Mouse (Mus musculus): ENCODE measurements around the gene Tcfl5. TPM values are rescaled to one million over a fixed set of nuclear protein-coding genes. Genes with fewer than 3 reads are reported as not detected.
A peak's percentile ranks its signal among the peaks of the same experiment; 100 is the strongest.

Tcfl5 gene
- polyA plus RNA-seq, 1 experiment from 2014 or later: 0.15 TPM

DNA sequence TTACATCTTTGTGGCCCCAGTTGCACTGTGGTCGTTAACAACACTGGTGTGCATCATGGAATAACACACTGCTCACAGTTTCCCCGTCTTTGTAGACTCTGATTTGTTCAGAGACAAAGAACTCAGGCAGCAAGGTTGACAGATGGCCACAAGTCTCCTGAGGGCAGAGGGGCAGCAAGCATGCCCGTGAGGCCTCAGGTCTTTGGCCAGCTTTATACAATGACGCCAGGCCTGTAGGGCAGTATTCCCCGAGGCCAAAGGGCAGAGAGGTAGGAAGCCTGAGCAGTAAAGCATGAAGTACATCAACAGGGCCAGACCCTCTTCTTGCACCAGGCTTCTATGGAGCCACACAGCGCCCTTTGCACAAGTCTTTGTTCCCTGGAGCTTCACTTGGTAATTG, 12.6 kb upstream of the Tcfl5 start:
- 45% methylated on average over 6 of the region's 6 CpGs for WGBS
- Histone ChIP-seq H3K36me3 (no peaks in the 10 kb centered on the region), H3K27ac (no peak overlapping the region), H3K9ac (replicated peaks) (no peak overlapping the region), H3K27me3 (no peaks in the 10 kb centered on the region), H3K4me2 (replicated peaks) (no peak overlapping the region), H3K9me3 (no peaks in the 10 kb centered on the region), H3K4me3 (replicated peaks) (no peak overlapping the region), H3K4me1 (replicated peaks) (peaks cover 17% of the 10 kb centered on the region)
- no peak for ATAC-seq

GRCm38 (mm10) chr2:180654666-180655065, 12.2 kb upstream of the Tcfl5 start:
- Histone ChIP-seq H3K4me1 (replicated peaks) (peaks cover 13% of the 10 kb centered on the region), H3K27ac (no peak overlapping the region), H3K4me2 (replicated peaks) (no peak overlapping the region), H3K4me3 (replicated peaks) (no peak overlapping the region), H3K36me3 (no peaks in the 10 kb centered on the region), H3K9ac (replicated peaks) (no peak overlapping the region), H3K27me3 (no peaks in the 10 kb centered on the region), H3K9me3 (no peaks in the 10 kb centered on the region)
- no peak for ATAC-seq
- 76% methylated on average over 7 of the region's 7 CpGs for WGBS

- peaks cover 28% of the 10 kb centered on the region for H3K27me3 ChIP-seq
- ATAC-seq: no peak
- H3K9ac ChIP-seq (replicated peaks): no peak overlapping the region
- peaks cover 16% of the 10 kb centered on the region for H3K9me3 ChIP-seq
- H3K27ac ChIP-seq: no peak overlapping the region
- peaks cover 3% of the 10 kb centered on the region; the same call in 1 of the 2 replicates for H3K4me1 ChIP-seq (replicated peaks)
- no peak overlapping the region for H3K4me2 ChIP-seq (replicated peaks)
- H3K4me3 ChIP-seq (replicated peaks): no peak overlapping the region
- no peaks in the 10 kb centered on the region for H3K36me3 ChIP-seq
Observed at GRCm38 (mm10) chr2:180646841-180647240, 4.3 kb upstream of the Tcfl5 start.

DNA sequence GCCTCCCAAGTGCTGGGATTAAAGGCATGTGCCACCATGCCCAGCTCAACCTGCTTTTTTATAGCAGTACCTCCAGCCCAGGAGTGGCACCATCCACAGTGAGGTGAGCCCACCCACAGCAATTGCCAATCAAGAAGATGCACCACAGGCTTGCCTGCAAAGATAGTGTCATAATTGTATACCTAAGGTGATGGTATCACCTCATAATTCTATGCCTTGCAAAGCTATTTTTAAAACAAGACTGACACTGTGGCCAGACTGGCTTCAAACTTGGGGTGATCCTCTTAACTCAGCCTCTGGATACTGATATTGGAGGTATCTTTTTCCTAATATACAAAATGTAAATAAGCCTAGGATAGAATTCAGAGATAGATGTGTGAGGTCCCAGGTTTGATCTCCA, 1.1 kb upstream of the Tcfl5 start:
- peaks cover 16% of the 10 kb centered on the region for H3K9me3 ChIP-seq
- ATAC-seq: no peak
- H3K27me3 ChIP-seq: peaks cover 53% of the 10 kb centered on the region
- H3K4me1 ChIP-seq (replicated peaks): peaks cover 5% of the 10 kb centered on the region; the same call in 1 of the 2 replicates
- H3K27ac ChIP-seq: no peak overlapping the region
- H3K9ac ChIP-seq (replicated peaks): no peak overlapping the region
- H3K36me3 ChIP-seq: no peaks in the 10 kb centered on the region
- no peak overlapping the region for H3K4me2 ChIP-seq (replicated peaks)
- no peak overlapping the region for H3K4me3 ChIP-seq (replicated peaks)

- H3K27ac ChIP-seq: no peak overlapping the region
- ATAC-seq: peak; percentile 30; the same call in 1 of the 2 replicates
- peak overlapping the region; percentile 45 for H3K4me2 ChIP-seq (replicated peaks)
- H3K27me3 ChIP-seq: peaks cover 53% of the 10 kb centered on the region
- 3% methylated on average over 81 of the region's 112 CpGs for WGBS
- peaks cover 5% of the 10 kb centered on the region; the same call in 1 of the 2 replicates for H3K4me1 ChIP-seq (replicated peaks)
- H3K36me3 ChIP-seq: no peaks in the 10 kb centered on the region
- no peak overlapping the region for H3K9ac ChIP-seq (replicated peaks)
- H3K9me3 ChIP-seq: peaks cover 16% of the 10 kb centered on the region
- H3K4me3 ChIP-seq (replicated peaks): peak overlapping the region; percentile 37
Observed at GRCm38 (mm10) chr2:180641576-180642554, 643 bp downstream of the Tcfl5 start.

- ATAC-seq: no peak
- no peak overlapping the region for H3K4me3 ChIP-seq (replicated peaks)
- H3K4me1 ChIP-seq (replicated peaks): no peaks in the 10 kb centered on the region
- H3K27ac ChIP-seq: no peak overlapping the region
- WGBS: 73% methylated on average over 2 of the region's 2 CpGs
- H3K27me3 ChIP-seq: no peaks in the 10 kb centered on the region
- no peaks in the 10 kb centered on the region for H3K36me3 ChIP-seq
- H3K4me2 ChIP-seq (replicated peaks): no peak overlapping the region
- H3K9ac ChIP-seq (replicated peaks): no peak overlapping the region
- no peaks in the 10 kb centered on the region for H3K9me3 ChIP-seq
Observed at GRCm38 (mm10) chr2:180611882-180612281, 30.6 kb downstream of the Tcfl5 start.

GRCm38 (mm10) chr2:180610283-180610682, 32.2 kb downstream of the Tcfl5 start:
- Histone ChIP-seq H3K4me1 (replicated peaks) (no peaks in the 10 kb centered on the region), H3K27ac (no peak overlapping the region), H3K36me3 (no peaks in the 10 kb centered on the region), H3K9ac (replicated peaks) (no peak overlapping the region), H3K27me3 (no peaks in the 10 kb centered on the region), H3K4me2 (replicated peaks) (no peak overlapping the region), H3K9me3 (no peaks in the 10 kb centered on the region), H3K4me3 (replicated peaks) (no peak overlapping the region)
- WGBS: 81% methylated on average over 4 of the region's 4 CpGs
- ATAC-seq: no peak

- WGBS: 61% methylated on average over 6 of the region's 6 CpGs
- Histone ChIP-seq H3K4me3 (replicated peaks) (no peak overlapping the region), H3K27ac (no peak overlapping the region), H3K9me3 (no peaks in the 10 kb centered on the region), H3K36me3 (no peaks in the 10 kb centered on the region), H3K4me1 (replicated peaks) (peaks cover 10% of the 10 kb centered on the region), H3K9ac (replicated peaks) (no peak overlapping the region), H3K27me3 (peaks cover 4% of the 10 kb centered on the region; the same call in 1 of the 2 replicates), H3K4me2 (replicated peaks) (no peak overlapping the region)
- no peak for ATAC-seq
Observed at GRCm38 (mm10) chr2:180604781-180605180, 37.7 kb downstream of the Tcfl5 start.

- peaks cover 4% of the 10 kb centered on the region for H3K36me3 ChIP-seq
- 6% methylated on average over 9 of the region's 9 CpGs for WGBS
- peaks cover 38% of the 10 kb centered on the region for H3K27me3 ChIP-seq
- H3K4me3 ChIP-seq (replicated peaks): no peak overlapping the region
- H3K4me1 ChIP-seq (replicated peaks): peaks cover 26% of the 10 kb centered on the region
- peak; percentile 57 for ATAC-seq
- H3K9me3 ChIP-seq: no peaks in the 10 kb centered on the region
- no peak overlapping the region for H3K4me2 ChIP-seq (replicated peaks)
- peak overlapping the region; percentile 40; the same call in 1 of the 2 replicates for H3K27ac ChIP-seq
- H3K9ac ChIP-seq (replicated peaks): no peak overlapping the region
Observed at GRCm38 (mm10) chr2:180600569-180601021, 41.9 kb downstream of the Tcfl5 start.

DNA sequence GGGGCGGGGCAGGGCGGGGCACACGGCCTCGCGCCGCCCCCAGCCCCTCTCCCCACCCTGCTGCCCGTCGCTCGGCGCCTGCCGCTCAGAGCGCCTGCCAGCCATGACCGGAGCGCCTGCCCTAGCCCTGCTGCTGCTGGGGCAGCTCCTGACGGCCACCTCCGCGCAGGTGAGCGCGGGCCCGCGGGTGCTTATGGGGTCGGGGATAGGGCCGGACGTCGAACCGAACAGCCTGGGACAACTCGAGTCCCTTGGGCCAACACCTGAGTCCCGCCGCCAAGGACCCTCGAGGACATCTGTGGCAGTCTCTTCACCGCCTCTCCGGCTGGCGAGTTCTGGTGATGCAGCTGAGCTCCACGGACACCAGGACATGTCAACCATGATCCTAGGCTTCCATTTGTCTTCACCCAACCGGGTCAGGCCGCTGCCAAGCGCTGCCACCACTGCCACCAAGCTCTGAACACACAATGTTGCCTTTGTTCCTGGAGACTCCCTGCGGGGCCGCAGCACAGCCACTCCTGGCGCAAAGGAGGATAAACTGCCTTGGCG, 44.3 kb downstream of the Tcfl5 start:
- H3K27ac ChIP-seq: peak overlapping the region; percentile 19; the same call in 1 of the 2 replicates
- peaks cover 38% of the 10 kb centered on the region for H3K27me3 ChIP-seq
- peak; percentile 66 for ATAC-seq
- no peaks in the 10 kb centered on the region for H3K9me3 ChIP-seq
- peak overlapping the region; percentile 60 for H3K9ac ChIP-seq (replicated peaks)
- H3K4me2 ChIP-seq (replicated peaks): peak overlapping the region; percentile 63
- peaks cover 26% of the 10 kb centered on the region for H3K4me1 ChIP-seq (replicated peaks)
- WGBS: under 1% methylated on average over 35 of the region's 41 CpGs
- peaks cover 28% of the 10 kb centered on the region for H3K36me3 ChIP-seq
- H3K4me3 ChIP-seq (replicated peaks): peak overlapping the region; percentile 37

DNA sequence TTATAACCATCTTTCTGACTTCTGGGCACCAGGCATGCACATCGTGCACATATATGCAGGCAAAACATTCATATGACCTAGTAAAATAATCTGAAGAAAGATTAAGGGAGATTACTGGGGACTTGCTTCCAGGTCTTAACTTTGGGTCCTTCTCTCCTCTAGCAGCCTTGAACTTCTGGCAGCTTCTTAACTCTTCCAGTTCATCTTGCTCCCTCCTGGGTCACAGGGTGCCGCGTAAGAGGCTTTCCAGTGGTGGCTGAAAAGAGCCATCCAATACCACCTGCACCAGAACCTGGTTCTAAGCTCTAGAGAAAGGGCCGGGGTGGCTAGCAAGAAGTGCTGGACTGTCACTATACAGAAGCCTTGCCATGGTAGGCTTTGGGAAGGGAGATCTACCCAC, 45.0 kb downstream of the Tcfl5 start, which contains the start of gene Col9a3:
TSS of gene Col9a3 (plus strand) at position 301 of the 400 bp plus-strand sequence.
- WGBS: 50% methylated on average over 4 of the region's 4 CpGs
- Histone ChIP-seq H3K27me3 (peaks cover 38% of the 10 kb centered on the region), H3K9ac (replicated peaks) (peak within 1 kb of the TSS; percentile 60), H3K4me1 (replicated peaks) (peaks cover 26% of the 10 kb centered on the region), H3K36me3 (peaks cover 35% of the 10 kb centered on the region), H3K4me2 (replicated peaks) (peak within 1 kb of the TSS; percentile 63), H3K27ac (peak within 1 kb of the TSS; percentile 19; the same call in 1 of the 2 replicates), H3K9me3 (no peaks in the 10 kb centered on the region), H3K4me3 (replicated peaks) (peak within 1 kb of the TSS; percentile 37)
- no peak for ATAC-seq

Measured in midbrain, embryonic 13.5 days (tissue).